Mouse (Mus musculus) left cerebral cortex, postnatal 4 days (tissue): ENCODE data around the gene Jun. TPM values are rescaled to one million over a fixed set of nuclear protein-coding genes. Genes with fewer than 3 reads are reported as not detected.

Source experiments
- DNase-seq: peaks from one replicate; pipeline ENCODE4 v3.0.0-alpha.2; 2022
- intact Hi-C: fragments of 180-260 bp; cut with DNase I; formaldehyde crosslinking; loops from one replicate; pipeline ENCODE4 v1.15.1; 2025
- total RNA-seq, 2 experiments: library from RNA; stranded (reverse); gene quantifications; 2 replicates each; pipeline ENCODE4 v1.2.3; 2021

Jun gene
- total RNA-seq, 2 experiments from 2014 or later = 35.5 to 37.4 TPM

- intact Hi-C loops = loop anchor here (5.0 kb wide), 1 partner anchor 37 kb away; no protein-coding TSS in a partner anchor
- DNase-seq = no peak
These were observed 7.3 kb downstream of the Jun start for GRCm38 (mm10) chr4:95044721-95045120.

- no peak for DNase-seq
- intact Hi-C loops = no loop called here
These were observed 14.0 kb downstream of the Jun start for GRCm38 (mm10) chr4:95038024-95038423.

GRCm38 (mm10) chr4:95031158-95031557 is 20.9 kb downstream of the Jun start:
- no peak for DNase-seq
- intact Hi-C loops = no loop called here

GRCm38 (mm10) chr4:95025847-95026600 is 26.0 kb downstream of the Jun start:
- DNase-seq = no peak
- intact Hi-C loops = no loop called here

- intact Hi-C loops = no loop called here
- peak; percentile 30 for DNase-seq
These were observed 28.6 kb downstream of the Jun start for GRCm38 (mm10) chr4:95023350-95023953.

- DNase-seq = no peak
These were observed 30.1 kb downstream of the Jun start for GRCm38 (mm10) chr4:95021649-95022637.

GRCm38 (mm10) chr4:95020201-95020600 is 31.8 kb downstream of the Jun start:
- no peak for DNase-seq
- intact Hi-C loops = no loop called here

More at GRCm38 (mm10) chr4:95021649-95022637, 30.1 kb downstream of the Jun start:
- intact Hi-C loops = no loop called here

- DNase-seq = no peak
- intact Hi-C loops = no loop called here
These were observed 33.8 kb downstream of the Jun start for GRCm38 (mm10) chr4:95018221-95018620.

- intact Hi-C loops = no loop called here
- no peak for DNase-seq
These were observed 39.3 kb downstream of the Jun start for GRCm38 (mm10) chr4:95012706-95013105.

GRCm38 (mm10) chr4:95012256-95012655 is 39.8 kb downstream of the Jun start:
- intact Hi-C loops = no loop called here
- no peak for DNase-seq

GRCm38 (mm10) chr4:95008175-95009057 is 43.6 kb downstream of the Jun start:
- DNase-seq = peak; percentile 66
- intact Hi-C loops = loop anchor here (1.0 to 5.0 kb wide), 4 partner anchors 39 to 1684 kb away; no protein-coding TSS in a partner anchor

- intact Hi-C loops = loop anchor here (1.0 to 5.0 kb wide), 4 partner anchors 40 to 1685 kb away; no protein-coding TSS in a partner anchor
- no peak for DNase-seq
These were observed 44.3 kb downstream of the Jun start for GRCm38 (mm10) chr4:95007759-95008158.

GRCm38 (mm10) chr4:95005251-95005830 is 46.7 kb downstream of the Jun start:
- DNase-seq = no peak
- intact Hi-C loops = loop anchor here (5.0 kb wide), 2 partner anchors 42 to 1687 kb away; no protein-coding TSS in a partner anchor

GRCm38 (mm10) chr4:95001043-95001775 is 50.8 kb downstream of the Jun start:
- intact Hi-C loops = no loop called here
- no peak for DNase-seq

- DNase-seq = no peak
- intact Hi-C loops = no loop called here
These were observed 51.9 kb downstream of the Jun start for GRCm38 (mm10) chr4:95000147-95000546.

GRCm38 (mm10) chr4:94999249-94999648 is 52.8 kb downstream of the Jun start:
- no peak for DNase-seq
- intact Hi-C loops = no loop called here
